Mouse (Mus musculus): ENCODE data around the gene Ehmt1.

Gene Ehmt1

GRCm38 (mm10) chr2:24805621-24806020 is 113.8 kb downstream of the Ehmt1 start:
- in situ Hi-C loops (cut with MboI, MseI): no loop called here

- in situ Hi-C loops (cut with MboI, MseI): no loop called here
Measured at GRCm38 (mm10) chr2:24796833-24797457, 122.5 kb downstream of the Ehmt1 start.

GRCm38 (mm10) chr2:24787250-24787649 is 132.2 kb downstream of the Ehmt1 start:
- in situ Hi-C loops (cut with MboI, MseI): no loop called here

DNA sequence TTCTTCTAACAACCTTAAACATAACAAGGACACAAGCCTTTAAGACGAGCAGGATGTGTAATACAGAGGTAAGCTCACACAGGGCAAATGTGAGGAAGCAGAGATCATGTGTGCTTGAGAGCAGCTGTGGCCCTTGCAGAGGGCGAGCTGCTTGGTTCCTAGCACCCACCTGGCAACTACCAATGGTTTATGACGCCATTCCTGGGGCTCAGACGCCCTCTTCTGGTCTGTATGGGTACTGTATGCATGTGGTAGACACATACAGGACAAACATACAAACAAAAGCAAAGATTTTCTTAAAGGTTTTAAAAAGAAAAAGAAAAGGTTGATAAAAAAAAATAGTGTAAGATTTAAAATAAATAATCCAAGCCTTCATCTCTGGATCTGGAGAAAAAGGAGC is 138.2 kb downstream of the Ehmt1 start:
- in situ Hi-C loops (cut with MboI, MseI): no loop called here

GRCm38 (mm10) chr2:24776831-24777230 is 142.6 kb downstream of the Ehmt1 start:
- in situ Hi-C loops (cut with MboI, MseI): no loop called here

GRCm38 (mm10) chr2:24775951-24776587 is 143.3 kb downstream of the Ehmt1 start:
- in situ Hi-C loops (cut with MboI, MseI): no loop called here

GRCm38 (mm10) chr2:24774832-24775231 is 144.6 kb downstream of the Ehmt1 start:
- in situ Hi-C loops (cut with MboI, MseI): loop anchor here in 1 of 2 experiments (25.0 kb wide), 1 partner anchor 188 kb away; no protein-coding TSS in a partner anchor

GRCm38 (mm10) chr2:24770861-24771260 is 148.6 kb downstream of the Ehmt1 start:
- in situ Hi-C loops (cut with MboI, MseI): loop anchor here in 1 of 2 experiments (25.0 kb wide), 1 partner anchor 184 kb away; no protein-coding TSS in a partner anchor

DNA sequence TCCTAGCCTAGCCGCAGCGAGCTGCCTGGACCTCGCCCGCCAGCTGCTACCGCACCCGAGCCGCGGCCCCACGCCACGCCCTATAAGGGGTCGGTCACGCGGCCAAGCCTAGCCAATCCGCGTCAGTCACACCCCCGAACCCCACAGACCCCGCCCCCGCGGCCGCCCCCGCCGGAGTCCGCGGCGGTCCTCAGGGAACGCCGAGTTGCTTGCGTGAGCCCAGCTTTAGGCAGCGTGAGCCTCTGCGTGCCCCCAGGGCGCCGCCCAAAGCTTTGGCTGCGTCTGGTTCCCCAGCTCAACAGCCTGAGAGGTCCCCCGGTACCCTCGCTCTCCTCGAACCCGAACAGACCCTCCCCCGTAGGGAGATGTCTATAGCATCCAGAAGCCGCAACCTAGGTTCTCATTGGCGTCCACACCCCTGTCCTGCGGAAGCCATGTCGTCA is 156.3 kb downstream of the Ehmt1 start, which contains the start of gene Cacna1b:
TSS of gene Cacna1b (minus strand) at position 38 of the 443 bp plus-strand sequence.
- in situ Hi-C loops (cut with MboI, MseI): loop anchor here in 1 of 2 experiments (25.0 kb wide), 1 partner anchor 176 kb away; no protein-coding TSS in a partner anchor

GRCm38 (mm10) chr2:24762446-24762960 is 156.9 kb downstream of the Ehmt1 start:
- in situ Hi-C loops (cut with MboI, MseI): loop anchor here in 1 of 2 experiments (25.0 kb wide), 1 partner anchor 175 kb away; no protein-coding TSS in a partner anchor

DNA sequence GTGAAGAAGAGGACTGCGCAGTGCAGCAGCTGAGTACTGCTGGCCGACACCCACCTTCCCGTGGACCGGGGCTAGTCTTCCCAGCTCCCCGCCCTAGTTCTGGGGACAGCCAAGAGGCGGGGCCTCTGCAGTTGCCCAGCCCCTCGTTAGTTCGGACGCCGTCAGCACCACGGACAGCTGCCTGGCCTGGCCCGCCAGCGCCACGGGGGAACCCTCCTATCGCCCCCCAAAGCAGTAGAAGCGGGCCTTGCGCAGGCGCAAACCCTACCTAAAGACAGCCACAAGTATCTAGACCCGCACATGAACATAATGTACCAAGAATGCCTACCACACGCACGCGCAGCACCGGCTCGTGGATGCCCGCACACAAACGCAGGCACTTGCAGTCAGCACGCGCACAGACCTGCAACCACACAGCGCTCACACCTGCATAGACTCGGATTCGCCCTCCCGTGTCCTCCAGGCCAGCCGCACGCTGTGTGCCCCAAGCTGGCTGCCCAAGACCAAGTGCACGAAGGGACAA is 157.4 kb downstream of the Ehmt1 start:
- in situ Hi-C loops (cut with MboI, MseI): loop anchor here in 1 of 2 experiments (25.0 kb wide), 1 partner anchor 175 kb away; no protein-coding TSS in a partner anchor

DNA sequence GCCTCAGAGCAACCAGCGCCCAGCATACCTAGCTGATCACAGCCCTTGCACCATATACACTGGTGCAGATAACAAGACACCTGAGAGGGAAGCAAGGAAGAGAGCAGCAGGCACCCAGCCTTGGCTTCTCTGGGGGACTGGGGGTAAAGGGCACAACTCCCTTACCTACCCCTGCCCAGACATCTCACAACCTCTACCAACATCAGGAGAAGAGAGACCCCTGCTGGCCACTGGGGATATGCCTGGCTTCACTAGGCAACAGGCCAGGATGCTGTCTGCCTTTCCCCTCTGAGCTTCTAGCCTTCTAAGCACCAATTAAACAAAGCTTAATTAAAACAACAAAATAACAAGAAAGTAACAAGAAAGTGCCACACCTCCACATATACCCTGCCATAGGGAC is 164.1 kb downstream of the Ehmt1 start:
- in situ Hi-C loops (cut with MboI, MseI): loop anchor here (5.0 to 25.0 kb wide), 4 partner anchors 168 to 458 kb away; no protein-coding TSS in a partner anchor

DNA sequence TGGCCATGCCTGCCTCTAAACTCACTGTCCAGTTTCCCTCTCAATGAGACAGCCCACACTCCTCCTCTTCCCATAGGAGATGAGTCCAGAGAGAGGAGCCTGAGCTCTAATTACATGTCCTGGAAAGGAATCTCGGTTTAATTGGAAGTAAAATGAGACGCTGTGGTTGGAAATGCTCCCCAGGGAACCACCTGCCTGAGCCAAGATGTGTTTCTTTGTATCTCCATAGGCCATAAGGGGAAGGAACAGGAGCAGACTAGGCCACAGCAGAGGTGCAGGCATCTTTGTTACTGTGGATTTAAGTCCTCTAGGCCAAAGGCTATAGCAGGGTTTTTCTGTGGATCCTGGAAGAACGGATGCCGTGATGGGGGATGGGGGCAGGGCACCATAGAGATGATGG is 166.8 kb downstream of the Ehmt1 start:
- in situ Hi-C loops (cut with MboI, MseI): loop anchor here (5.0 to 25.0 kb wide), 3 partner anchors 165 to 460 kb away; partner anchors contain the start of gene Il1f10 (in 1 of the 2)

DNA sequence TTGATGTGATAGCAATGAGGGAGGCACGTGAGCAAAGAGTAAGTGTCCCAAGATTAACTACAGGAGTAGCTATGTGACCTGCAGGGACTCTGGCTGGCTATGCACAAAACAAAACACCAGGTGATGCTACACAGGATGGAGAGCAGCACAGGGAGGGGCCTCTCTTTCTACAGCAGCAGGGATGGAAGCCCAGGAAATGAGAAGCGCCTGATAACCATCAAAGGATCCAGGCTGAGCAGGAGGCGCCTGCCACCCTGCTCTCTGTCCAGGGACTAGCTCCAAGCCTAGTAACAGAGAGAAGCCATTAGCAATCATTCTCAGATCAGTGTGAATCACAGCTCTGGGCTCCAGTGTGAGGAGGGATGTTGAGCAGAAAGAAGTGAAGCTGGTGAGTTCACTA is 169.4 kb downstream of the Ehmt1 start:
- in situ Hi-C loops (cut with MboI, MseI): loop anchor here (5.0 to 25.0 kb wide), 3 partner anchors 163 to 458 kb away; partner anchors contain the start of gene Il1f10 (in 1 of the 2)

GRCm38 (mm10) chr2:24747878-24748277 is 171.5 kb downstream of the Ehmt1 start:
- in situ Hi-C loops (cut with MboI, MseI): no loop called here
